Mouse (Mus musculus): ENCODE measurements at regions not wholly inside any gene's neighbourhood (a gene's known extent, or its start where the extent isn't known, plus 50 kb on each side); places are given as distances from the start of the nearest gene placed in this dataset.

DNA sequence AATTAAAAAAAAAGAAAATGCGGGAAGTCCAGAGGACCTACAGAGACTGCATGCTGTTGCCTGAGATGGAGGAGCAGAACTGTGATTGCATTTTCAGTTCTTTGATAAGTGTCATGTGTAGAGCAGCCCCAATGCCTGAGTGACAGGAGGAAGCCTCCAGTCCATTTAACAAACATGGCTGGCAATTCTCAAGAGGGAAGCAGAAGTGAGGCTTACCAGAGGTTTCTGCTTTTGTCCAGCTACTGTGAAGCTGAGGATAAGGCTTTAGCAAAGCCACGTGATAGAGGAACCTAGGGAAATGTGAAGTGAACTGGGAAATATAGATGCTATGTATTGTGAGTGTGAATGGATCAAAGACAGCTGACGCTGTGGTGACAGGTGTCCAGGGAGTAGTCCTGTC lies 56.6 kb downstream of the Sucnr1 start:
- H3K9ac ChIP-seq: no peak overlapping the region
- no peaks in the 10 kb centered on the region for H3K36me3 ChIP-seq
- WGBS: 89% methylated on average over 3 of the region's 3 CpGs
- H3K4me2 ChIP-seq (replicated peaks): no peak overlapping the region
- H3K4me1 ChIP-seq: peaks cover 8% of the 10 kb centered on the region; the same call in 1 of the 2 replicates
- no peaks in the 10 kb centered on the region for H3K9me3 ChIP-seq (replicated peaks)
- no peak for ATAC-seq (ENCODE audit: insufficient number of reproducible peaks, low FRiP score, low TSS enrichment, low read depth)
- no peak overlapping the region for H3K4me3 ChIP-seq (replicated peaks)
- no peaks in the 10 kb centered on the region for H3K27me3 ChIP-seq
- no peak overlapping the region for H3K27ac ChIP-seq (replicated peaks)

DNA sequence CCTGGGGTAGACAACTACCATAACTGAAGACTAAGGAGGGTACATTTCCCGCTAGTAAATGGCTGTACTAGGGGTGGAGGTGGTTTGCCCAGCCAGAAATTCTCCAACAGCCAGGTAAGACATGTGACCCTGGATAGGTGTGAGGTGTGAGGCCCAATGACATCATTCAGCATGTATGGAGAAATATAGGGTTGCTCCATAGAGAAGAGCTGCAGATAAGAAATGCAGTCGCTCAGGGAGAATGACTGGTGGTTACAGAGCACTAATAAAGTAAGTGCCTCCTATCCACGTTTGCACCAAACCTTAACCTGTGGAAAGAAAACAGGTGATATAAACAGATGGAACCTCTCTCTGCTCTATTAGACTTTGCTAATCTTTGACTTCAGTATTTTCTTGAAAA lies 78.2 kb downstream of the Sucnr1 start:
- no peak overlapping the region for H3K4me3 ChIP-seq (replicated peaks)
- no peak overlapping the region for H3K4me2 ChIP-seq (replicated peaks)
- no peak for ATAC-seq (ENCODE audit: insufficient number of reproducible peaks, low FRiP score, low TSS enrichment, low read depth)
- no peak overlapping the region for H3K27ac ChIP-seq (replicated peaks)
- no peaks in the 10 kb centered on the region for H3K27me3 ChIP-seq
- no peaks in the 10 kb centered on the region for H3K36me3 ChIP-seq
- H3K9me3 ChIP-seq (replicated peaks): no peaks in the 10 kb centered on the region
- 77% methylated on average over 3 of the region's 3 CpGs for WGBS
- H3K9ac ChIP-seq: no peak overlapping the region
- no peaks in the 10 kb centered on the region for H3K4me1 ChIP-seq

DNA sequence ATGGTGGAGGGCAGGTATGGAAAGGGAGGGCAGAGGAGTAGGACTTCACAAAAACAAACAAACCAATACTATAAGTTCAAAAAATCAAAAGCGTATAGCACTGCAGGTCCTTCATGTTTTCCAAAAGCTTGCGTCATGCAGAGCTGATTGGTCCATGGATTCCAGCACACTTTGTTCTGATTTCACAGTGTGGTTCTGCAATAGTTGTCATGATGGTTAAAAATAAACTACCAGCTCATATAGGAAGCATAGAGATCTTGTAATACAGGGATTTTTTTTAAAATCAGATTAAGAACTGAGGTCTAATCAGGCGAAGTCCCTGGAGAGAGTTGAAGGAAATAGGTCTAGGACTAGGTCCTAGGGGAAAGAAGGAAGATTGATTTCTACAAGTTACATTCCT lies 86.0 kb downstream of the Sucnr1 start:
- ATAC-seq (ENCODE audit: insufficient number of reproducible peaks, low FRiP score, low TSS enrichment, low read depth): no peak
- Histone ChIP-seq H3K4me2 (replicated peaks) (no peak overlapping the region), H3K27ac (replicated peaks) (no peak overlapping the region), H3K9ac (no peak overlapping the region), H3K36me3 (no peaks in the 10 kb centered on the region), H3K9me3 (replicated peaks) (no peaks in the 10 kb centered on the region), H3K27me3 (no peaks in the 10 kb centered on the region), H3K4me1 (no peaks in the 10 kb centered on the region), H3K4me3 (replicated peaks) (no peak overlapping the region)
- 74% methylated on average over 3 of the region's 3 CpGs for WGBS

DNA sequence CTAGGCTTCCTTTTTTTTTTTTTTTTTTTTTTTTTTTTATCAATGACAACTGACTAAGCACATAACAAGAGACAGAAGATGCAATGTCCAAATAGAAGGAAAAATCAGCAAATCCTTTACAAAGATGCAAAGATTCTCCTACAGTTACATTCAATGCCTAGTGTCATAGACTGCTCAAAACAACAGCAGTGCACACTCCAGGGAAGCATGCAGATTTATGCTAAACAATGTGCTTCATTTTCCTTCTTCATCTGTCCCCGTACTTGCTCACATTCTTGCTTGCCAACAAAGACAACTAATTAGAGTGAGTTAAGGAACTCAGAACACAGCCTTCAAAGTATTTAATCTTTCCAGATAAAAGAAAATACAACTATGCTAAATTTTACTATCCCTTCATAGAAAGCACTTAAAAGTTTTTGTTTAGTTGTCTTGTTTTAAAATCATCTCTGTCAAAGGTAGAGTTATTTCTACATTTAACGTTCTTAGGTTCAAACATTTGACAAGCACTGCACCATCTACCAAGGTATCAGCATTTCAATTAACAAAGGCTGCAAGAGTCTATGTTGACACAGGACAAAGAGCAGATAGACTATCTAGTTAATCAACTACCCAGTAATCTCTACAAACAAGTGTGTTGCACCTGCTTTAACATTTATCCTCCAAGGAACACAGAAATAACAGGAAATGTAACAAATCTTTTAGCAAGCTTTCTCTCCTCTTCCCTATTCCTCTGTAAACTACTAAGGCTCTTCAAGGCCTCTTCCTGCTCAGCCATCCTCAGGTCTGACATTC lies 86.7 kb downstream of the Sucnr1 start:
- Histone ChIP-seq H3K9ac (no peak overlapping the region), H3K4me3 (replicated peaks) (no peak overlapping the region), H3K4me2 (replicated peaks) (no peak overlapping the region), H3K27me3 (no peaks in the 10 kb centered on the region), H3K4me1 (no peaks in the 10 kb centered on the region), H3K36me3 (no peaks in the 10 kb centered on the region), H3K9me3 (replicated peaks) (no peaks in the 10 kb centered on the region), H3K27ac (replicated peaks) (no peak overlapping the region)
- ATAC-seq (ENCODE audit: insufficient number of reproducible peaks, low FRiP score, low TSS enrichment, low read depth): no peak
- WGBS: 47% methylated on average over 2 of the region's 2 CpGs

DNA sequence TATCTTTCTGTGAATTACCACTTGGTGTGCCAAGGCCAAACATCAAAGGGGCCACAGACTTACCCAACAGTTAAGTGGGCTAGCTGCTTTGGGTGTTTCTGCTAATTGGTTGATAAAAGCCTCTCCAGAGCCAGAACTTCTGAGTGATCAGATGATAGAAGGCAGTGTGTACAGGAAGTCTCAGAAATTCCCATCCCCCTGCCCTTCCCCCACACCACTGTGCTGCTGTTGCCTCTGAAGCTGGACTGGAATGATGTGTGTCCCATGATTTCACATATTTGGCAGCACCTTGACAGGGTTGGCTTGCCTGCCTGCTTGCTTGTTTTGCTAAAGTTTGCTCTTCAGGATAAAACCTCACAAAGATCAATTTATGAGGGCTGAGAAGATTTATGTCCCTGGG lies 87.9 kb downstream of the Sucnr1 start:
- Histone ChIP-seq H3K9ac (no peak overlapping the region), H3K27ac (replicated peaks) (no peak overlapping the region), H3K4me2 (replicated peaks) (no peak overlapping the region), H3K36me3 (no peaks in the 10 kb centered on the region), H3K27me3 (no peaks in the 10 kb centered on the region), H3K4me3 (replicated peaks) (no peak overlapping the region), H3K4me1 (no peaks in the 10 kb centered on the region), H3K9me3 (replicated peaks) (no peaks in the 10 kb centered on the region)
- peak; percentile 54; the same call in 1 of the 2 replicates for ATAC-seq (ENCODE audit: insufficient number of reproducible peaks, low FRiP score, low TSS enrichment, low read depth)

DNA sequence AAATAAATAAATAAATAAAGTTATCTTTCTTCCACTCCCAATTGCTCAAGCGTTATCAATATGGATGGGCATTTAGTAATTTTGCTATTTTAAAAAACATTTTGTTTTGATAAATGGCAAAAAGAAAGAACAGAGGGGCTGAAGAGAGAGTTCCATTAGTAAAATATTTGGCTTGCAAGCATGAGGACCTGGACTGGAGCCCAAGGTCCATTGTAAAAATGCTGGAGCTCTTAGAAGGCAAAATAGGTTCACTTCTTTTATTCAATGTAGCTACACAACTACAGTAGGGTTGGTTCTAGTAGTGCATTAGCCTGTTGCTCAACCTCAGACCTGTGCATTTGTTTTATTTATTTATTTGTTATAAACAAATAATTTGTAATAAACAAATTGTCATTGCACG lies 102.8 kb downstream of the Sucnr1 start:
- Histone ChIP-seq H3K4me1 (no peaks in the 10 kb centered on the region), H3K9me3 (replicated peaks) (no peaks in the 10 kb centered on the region), H3K27ac (replicated peaks) (no peak overlapping the region), H3K4me2 (replicated peaks) (no peak overlapping the region), H3K27me3 (no peaks in the 10 kb centered on the region), H3K36me3 (no peaks in the 10 kb centered on the region), H3K9ac (no peak overlapping the region), H3K4me3 (replicated peaks) (no peak overlapping the region)
- WGBS: 95% methylated on average over 2 of the region's 2 CpGs
- ATAC-seq (ENCODE audit: insufficient number of reproducible peaks, low FRiP score, low TSS enrichment, low read depth): no peak

DNA sequence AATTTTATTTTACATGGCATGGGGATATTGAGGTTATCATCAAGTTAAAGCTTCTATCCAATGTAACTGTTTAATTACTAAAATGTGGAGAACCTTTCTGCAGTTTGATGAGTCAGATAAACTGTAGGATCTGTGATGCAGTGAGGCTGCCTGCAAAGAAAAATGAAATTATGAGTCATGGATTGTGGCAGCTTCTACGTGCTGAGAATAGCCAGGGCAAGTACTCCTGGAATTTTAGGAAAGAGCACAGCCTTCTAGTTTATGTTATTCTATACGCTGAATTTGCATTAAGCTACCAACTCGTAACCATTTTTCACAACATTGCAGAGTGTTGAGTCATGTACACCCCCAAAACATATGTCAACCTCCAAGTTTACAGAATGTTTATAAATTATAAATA lies 114.4 kb downstream of the Sucnr1 start:
- no peaks in the 10 kb centered on the region for H3K36me3 ChIP-seq
- ATAC-seq (ENCODE audit: insufficient number of reproducible peaks, low FRiP score, low TSS enrichment, low read depth): no peak
- WGBS: 80% methylated on average over 3 of the region's 3 CpGs

DNA sequence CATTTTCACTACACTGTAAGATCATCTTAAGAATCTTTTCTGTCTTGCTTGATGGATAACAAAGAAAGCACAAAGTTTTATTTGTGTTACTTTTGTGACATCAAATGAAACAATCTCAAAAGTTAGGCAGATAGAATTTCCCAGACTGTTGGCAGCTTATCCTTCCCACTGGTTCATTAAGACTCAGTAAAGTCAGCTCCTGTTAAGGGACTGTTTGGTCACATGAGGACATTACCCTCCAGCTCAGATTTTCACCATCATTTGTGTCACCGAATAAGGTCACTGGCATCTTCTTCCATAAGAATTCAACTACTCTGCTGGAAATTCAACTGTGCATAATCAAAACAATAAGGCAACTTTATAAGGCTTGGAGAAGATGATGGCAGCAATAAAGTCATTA lies 126.3 kb downstream of the Sucnr1 start:
- no peaks in the 10 kb centered on the region for H3K9me3 ChIP-seq (replicated peaks)
- no peak for ATAC-seq (ENCODE audit: insufficient number of reproducible peaks, low FRiP score, low TSS enrichment, low read depth)
- H3K27me3 ChIP-seq: no peaks in the 10 kb centered on the region
- 45% methylated on average over 1 of the region's 1 CpGs for WGBS
- no peaks in the 10 kb centered on the region for H3K36me3 ChIP-seq
- no peak overlapping the region for H3K4me2 ChIP-seq (replicated peaks)
- H3K9ac ChIP-seq: no peak overlapping the region
- H3K4me1 ChIP-seq: no peaks in the 10 kb centered on the region
- H3K27ac ChIP-seq (replicated peaks): no peak overlapping the region
- no peak overlapping the region for H3K4me3 ChIP-seq (replicated peaks)

More for the DNA sequence above, 114.4 kb downstream of the Sucnr1 start:
- Histone ChIP-seq H3K9me3 (replicated peaks) (no peaks in the 10 kb centered on the region), H3K9ac (no peak overlapping the region), H3K4me2 (replicated peaks) (no peak overlapping the region), H3K27me3 (no peaks in the 10 kb centered on the region), H3K27ac (replicated peaks) (no peak overlapping the region), H3K4me3 (replicated peaks) (no peak overlapping the region), H3K4me1 (no peaks in the 10 kb centered on the region)

DNA sequence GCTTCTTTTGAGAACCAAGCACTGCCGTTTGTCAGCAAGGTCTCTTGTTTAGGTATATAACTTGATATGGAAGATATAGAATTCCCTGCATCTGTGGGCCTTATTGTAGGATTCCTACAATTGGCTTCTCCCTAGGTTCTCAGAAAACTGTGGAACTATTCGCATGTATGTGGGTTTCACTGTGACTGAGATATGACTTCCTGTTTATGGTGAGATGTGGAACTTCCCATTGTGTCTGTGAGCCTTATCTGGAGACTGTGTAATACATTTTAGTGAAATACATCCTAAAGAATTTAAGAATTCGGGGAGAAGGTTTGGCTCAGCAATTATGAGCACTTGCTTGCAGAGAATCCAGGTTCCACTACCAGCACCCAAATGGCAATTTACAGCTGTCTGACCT lies 137.3 kb downstream of the Sucnr1 start:
- no peak for ATAC-seq (ENCODE audit: insufficient number of reproducible peaks, low FRiP score, low TSS enrichment, low read depth)
- no peak overlapping the region for H3K4me3 ChIP-seq (replicated peaks)
- no peaks in the 10 kb centered on the region for H3K36me3 ChIP-seq
- H3K9me3 ChIP-seq (replicated peaks): no peaks in the 10 kb centered on the region
- no peak overlapping the region for H3K9ac ChIP-seq
- H3K27me3 ChIP-seq: no peaks in the 10 kb centered on the region
- 70% methylated on average over 3 of the region's 3 CpGs for WGBS
- H3K4me2 ChIP-seq (replicated peaks): no peak overlapping the region
- no peaks in the 10 kb centered on the region for H3K4me1 ChIP-seq
- no peak overlapping the region for H3K27ac ChIP-seq (replicated peaks)

DNA sequence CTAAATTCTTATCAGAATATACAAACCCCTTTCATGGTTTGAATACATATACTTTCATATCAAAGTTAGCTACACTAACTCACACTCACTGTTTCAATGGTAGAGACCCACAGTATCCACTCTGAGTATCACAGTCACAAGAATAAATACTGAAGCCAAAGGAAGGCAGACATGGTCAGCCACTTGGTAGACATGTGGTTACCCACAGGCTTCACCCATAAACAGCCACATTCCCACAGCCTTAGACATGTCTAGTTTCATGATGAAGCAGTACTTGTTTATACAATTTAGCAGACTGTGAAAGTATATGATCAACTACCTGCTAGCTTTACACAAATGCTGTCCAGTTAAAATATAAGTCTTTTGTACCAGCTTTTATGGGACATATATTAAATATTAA lies 159.0 kb downstream of the Sucnr1 start:
- Histone ChIP-seq H3K9ac (no peak overlapping the region), H3K4me3 (replicated peaks) (no peak overlapping the region), H3K9me3 (replicated peaks) (no peaks in the 10 kb centered on the region), H3K4me2 (replicated peaks) (no peak overlapping the region), H3K36me3 (no peaks in the 10 kb centered on the region), H3K4me1 (no peaks in the 10 kb centered on the region), H3K27ac (replicated peaks) (no peak overlapping the region), H3K27me3 (no peaks in the 10 kb centered on the region)
- no peak for ATAC-seq (ENCODE audit: insufficient number of reproducible peaks, low FRiP score, low TSS enrichment, low read depth)

DNA sequence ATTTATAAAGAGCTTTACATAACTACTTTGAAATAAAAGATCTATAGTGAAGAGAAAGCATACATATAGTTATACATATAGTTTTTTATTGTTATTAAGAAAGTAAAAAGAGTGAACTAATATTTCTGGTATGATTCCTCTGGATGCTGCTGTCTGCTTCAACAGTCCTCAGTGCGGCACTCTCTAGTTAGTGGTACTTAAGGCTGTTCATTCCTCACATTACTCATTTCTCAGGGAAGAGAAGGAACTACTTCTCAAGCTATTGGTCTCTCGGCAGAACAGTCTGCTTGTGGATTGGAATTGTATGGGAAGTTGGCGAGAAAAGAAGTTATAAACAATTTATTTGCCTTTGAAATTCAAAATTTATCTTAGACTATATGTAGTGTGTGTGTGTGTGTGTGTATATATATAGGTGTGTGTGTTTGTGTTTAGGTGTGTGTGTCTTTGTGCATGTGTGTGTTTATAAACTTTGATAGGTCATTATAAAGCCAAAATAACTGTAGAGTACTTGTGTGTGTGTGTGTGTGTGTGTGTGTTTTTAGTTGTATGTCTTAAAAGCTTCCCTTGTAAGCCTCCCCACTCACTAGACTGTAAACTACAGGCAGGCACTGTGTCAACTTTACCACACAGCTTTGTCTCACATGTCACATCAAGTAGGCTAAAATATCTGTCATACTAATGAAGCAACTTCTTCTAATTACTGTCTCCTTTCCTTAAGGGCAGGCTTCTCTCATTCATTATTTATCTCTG lies 185.2 kb downstream of the Sucnr1 start:
- Histone ChIP-seq H3K27ac (replicated peaks) (no peak overlapping the region), H3K9me3 (replicated peaks) (no peaks in the 10 kb centered on the region), H3K4me2 (replicated peaks) (no peak overlapping the region), H3K4me1 (no peaks in the 10 kb centered on the region), H3K36me3 (no peaks in the 10 kb centered on the region), H3K4me3 (replicated peaks) (no peak overlapping the region), H3K27me3 (no peaks in the 10 kb centered on the region), H3K9ac (no peak overlapping the region)
- no peak for ATAC-seq (ENCODE audit: insufficient number of reproducible peaks, low FRiP score, low TSS enrichment, low read depth)
- 72% methylated on average over 3 of the region's 3 CpGs for WGBS

Measured in embryonic facial prominence, embryonic 15.5 days (tissue).